Mouse (Mus musculus): ENCODE results near the gene H2-Oa.

Gene H2-Oa

GRCm38 (mm10) chr17:34101185-34101584 lies 9.0 kb downstream of the H2-Oa start:
- DNase-seq (ENCODE audit: low spot score in 2 of 2), result no peak

- peak; percentile 90 to 95 for DNase-seq (ENCODE audit: low spot score in 2 of 2)
Observed at GRCm38 (mm10) chr17:34101604-34102032, 9.5 kb downstream of the H2-Oa start.

- peak in 1 of 2 experiments; percentile 56 for DNase-seq (ENCODE audit: low spot score in 2 of 2)
Observed at GRCm38 (mm10) chr17:34102831-34103230, 10.7 kb downstream of the H2-Oa start.

- no peak for DNase-seq (ENCODE audit: low spot score in 2 of 2)
Observed at GRCm38 (mm10) chr17:34104804-34105203, 12.7 kb downstream of the H2-Oa start.

- no peak for DNase-seq (ENCODE audit: low spot score in 2 of 2)
Observed at GRCm38 (mm10) chr17:34106555-34106954, 14.4 kb downstream of the H2-Oa start.

GRCm38 (mm10) chr17:34107109-34107867 lies 15.1 kb downstream of the H2-Oa start:
- DNase-seq (ENCODE audit: low spot score in 2 of 2), result no peak

GRCm38 (mm10) chr17:34108460-34108859 lies 16.3 kb downstream of the H2-Oa start:
- no peak for DNase-seq (ENCODE audit: low spot score in 2 of 2)

GRCm38 (mm10) chr17:34109038-34109805 lies 17.1 kb downstream of the H2-Oa start:
- peak in 1 of 2 experiments; percentile 31 for DNase-seq (ENCODE audit: low spot score in 2 of 2)

GRCm38 (mm10) chr17:34109806-34110195 lies 17.7 kb downstream of the H2-Oa start:
- DNase-seq (ENCODE audit: low spot score in 2 of 2), result no peak

GRCm38 (mm10) chr17:34110309-34110708 lies 18.2 kb downstream of the H2-Oa start:
- DNase-seq (ENCODE audit: low spot score in 2 of 2), result no peak

- no peak for DNase-seq (ENCODE audit: low spot score in 2 of 2)
Observed at GRCm38 (mm10) chr17:34114114-34114513, 22.0 kb downstream of the H2-Oa start.

- DNase-seq (ENCODE audit: low spot score in 2 of 2), result peak; percentile 50 to 66
Observed at GRCm38 (mm10) chr17:34116736-34117370, 24.7 kb downstream of the H2-Oa start.

GRCm38 (mm10) chr17:34117421-34118112 lies 25.4 kb downstream of the H2-Oa start:
- DNase-seq (ENCODE audit: low spot score in 2 of 2), result no peak

GRCm38 (mm10) chr17:34118113-34118872 lies 26.2 kb downstream of the H2-Oa start:
- peak; percentile 51 to 53 for DNase-seq (ENCODE audit: low spot score in 2 of 2)

GRCm38 (mm10) chr17:34118873-34119248 lies 26.7 kb downstream of the H2-Oa start:
- no peak for DNase-seq (ENCODE audit: low spot score in 2 of 2)

- DNase-seq (ENCODE audit: low spot score in 2 of 2), result peak; percentile 98 to 99
Observed at GRCm38 (mm10) chr17:34119249-34120179, 27.4 kb downstream of the H2-Oa start, which contains the start of gene H2-DMa. Gene H2-DMa (plus strand): TSS chr17:34119541.

GRCm38 (mm10) chr17:34120180-34120723 lies 28.1 kb downstream of the H2-Oa start:
- DNase-seq (ENCODE audit: low spot score in 2 of 2), result peak; percentile 85 to 88

GRCm38 (mm10) chr17:34120814-34121171 lies 28.7 kb downstream of the H2-Oa start:
- DNase-seq (ENCODE audit: low spot score in 2 of 2), result peak; percentile 80 to 85

GRCm38 (mm10) chr17:34121172-34121878 lies 29.2 kb downstream of the H2-Oa start:
- peak; percentile 58 to 68 for DNase-seq (ENCODE audit: low spot score in 2 of 2)
